Mouse (Mus musculus) R1 (cell line): Measurements from ENCODE around the gene Bcar3.
A peak's percentile ranks its signal among the peaks of the same experiment; 100 is the strongest.

Experiments
- DNase-seq: peaks from one replicate; pipeline ENCODE4 v3.0.0-alpha.2; 2018; ENCODE audit warnings: low read depth, low spot score

The Bcar3 gene

GRCm38 (mm10) chr3:122380776-122381175, 86.8 kb downstream of the Bcar3 start:
- no peak for DNase-seq

- DNase-seq: no peak
These were observed 87.7 kb downstream of the Bcar3 start for GRCm38 (mm10) chr3:122381591-122381990.

GRCm38 (mm10) chr3:122386444-122386843, 92.5 kb downstream of the Bcar3 start:
- no peak for DNase-seq

- DNase-seq: no peak
These were observed 93.8 kb downstream of the Bcar3 start for GRCm38 (mm10) chr3:122387771-122388170.

GRCm38 (mm10) chr3:122389972-122390371, 96.0 kb downstream of the Bcar3 start:
- DNase-seq: peak; percentile 36

- DNase-seq: no peak
These were observed 97.2 kb downstream of the Bcar3 start for GRCm38 (mm10) chr3:122391098-122391497.

GRCm38 (mm10) chr3:122391816-122392215, 97.9 kb downstream of the Bcar3 start:
- peak; percentile 41 for DNase-seq

GRCm38 (mm10) chr3:122393411-122393810, 99.5 kb downstream of the Bcar3 start:
- peak; percentile 80 for DNase-seq

- no peak for DNase-seq
These were observed 100.0 kb downstream of the Bcar3 start for GRCm38 (mm10) chr3:122393836-122394374.

- no peak for DNase-seq
These were observed 103.0 kb downstream of the Bcar3 start for GRCm38 (mm10) chr3:122396957-122397356.

GRCm38 (mm10) chr3:122397401-122397800, 103.5 kb downstream of the Bcar3 start:
- no peak for DNase-seq

- DNase-seq: no peak
These were observed 107.1 kb downstream of the Bcar3 start for GRCm38 (mm10) chr3:122401011-122401410.

- no peak for DNase-seq
These were observed 108.2 kb downstream of the Bcar3 start for GRCm38 (mm10) chr3:122402143-122402542.

- no peak for DNase-seq
These were observed 110.1 kb downstream of the Bcar3 start for GRCm38 (mm10) chr3:122403860-122404557.

GRCm38 (mm10) chr3:122405203-122405956, 111.4 kb downstream of the Bcar3 start:
- no peak for DNase-seq

- peak; percentile 85 for DNase-seq
These were observed 112.5 kb downstream of the Bcar3 start for GRCm38 (mm10) chr3:122406416-122406815.

- no peak for DNase-seq
These were observed 113.8 kb downstream of the Bcar3 start for GRCm38 (mm10) chr3:122407757-122408156.

- no peak for DNase-seq
These were observed 114.9 kb downstream of the Bcar3 start for GRCm38 (mm10) chr3:122408798-122409311.

- DNase-seq: no peak
These were observed 117.7 kb downstream of the Bcar3 start for GRCm38 (mm10) chr3:122411590-122411989.

GRCm38 (mm10) chr3:122413729-122414561, 120.0 kb downstream of the Bcar3 start:
- no peak for DNase-seq

GRCm38 (mm10) chr3:122414868-122415267, 120.9 kb downstream of the Bcar3 start:
- no peak for DNase-seq

- DNase-seq: no peak
These were observed 123.5 kb downstream of the Bcar3 start for GRCm38 (mm10) chr3:122417466-122417865.
